Mouse (Mus musculus) heart, postnatal 25 days (tissue): ENCODE data around the gene Unc13a. TPM values are rescaled to one million over a fixed set of nuclear protein-coding genes. Genes with fewer than 3 reads are reported as not detected.

Experiments used
- DNase-seq: peaks from one replicate; pipeline ENCODE4 v3.0.0; 2022; ENCODE audit warnings: low spot score
- intact Hi-C: fragments of 180-260 bp; cut with DNase I; formaldehyde crosslinking; loops from one replicate; pipeline ENCODE4 v1.15.1; 2025
- total RNA-seq, 2 experiments: library from RNA; stranded (reverse); gene quantifications; 2 replicates each; pipeline ENCODE4 v1.2.3; 2021

Unc13a gene
- total RNA-seq, 2 experiments from 2014 or later = 0.73 to 0.83 TPM

- intact Hi-C loops = no loop called here
- peak; percentile 89 for DNase-seq
These were observed 42.4 kb downstream of the Unc13a start for GRCm38 (mm10) chr8:71629096-71629697.

GRCm38 (mm10) chr8:71628396-71629095, 43.0 kb downstream of the Unc13a start:
- DNase-seq = no peak
- intact Hi-C loops = no loop called here

DNA sequence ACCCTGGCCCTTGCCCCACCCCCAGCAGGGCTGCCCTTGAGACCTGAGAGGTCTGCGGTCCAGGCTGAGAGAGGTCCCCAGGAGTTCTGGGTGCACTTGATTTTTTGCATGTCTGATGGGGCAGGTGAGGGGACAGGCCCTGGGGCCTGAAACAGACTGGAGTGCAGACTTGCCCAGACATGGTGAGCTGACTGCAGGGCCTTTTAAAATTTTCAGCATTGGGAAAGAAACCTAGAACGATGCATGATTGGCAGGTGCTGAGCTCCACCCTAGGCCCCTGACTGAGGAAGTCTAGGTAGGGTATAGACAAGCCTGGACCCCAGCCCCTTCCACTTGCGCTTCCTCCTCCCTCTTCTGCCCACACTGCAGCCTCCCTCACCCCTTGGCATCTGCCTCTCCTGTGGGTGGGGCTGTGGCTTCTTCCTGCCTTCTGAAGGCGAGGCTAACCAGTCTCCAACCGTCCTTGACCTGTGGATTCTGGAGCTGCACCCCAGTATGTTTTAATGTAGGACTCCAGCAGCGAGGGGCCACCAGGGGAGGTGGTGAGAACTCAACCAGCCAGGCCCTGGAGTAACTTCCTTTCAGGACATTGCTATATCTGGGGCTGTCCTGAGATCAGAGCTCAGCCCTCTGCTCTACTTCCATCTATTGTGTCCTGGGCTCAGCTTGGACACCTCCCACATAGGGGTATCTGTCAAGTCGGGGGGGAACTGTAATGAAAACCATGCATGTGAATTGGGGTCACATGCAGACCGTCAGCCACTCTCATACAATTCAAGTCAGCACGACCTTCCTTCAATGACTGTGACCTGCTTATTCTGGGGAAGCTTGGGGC, 44.1 kb downstream of the Unc13a start:
- no peak for DNase-seq
- intact Hi-C loops = no loop called here

- no peak for DNase-seq
- intact Hi-C loops = no loop called here
These were observed 44.8 kb downstream of the Unc13a start for GRCm38 (mm10) chr8:71626753-71627152.

DNA sequence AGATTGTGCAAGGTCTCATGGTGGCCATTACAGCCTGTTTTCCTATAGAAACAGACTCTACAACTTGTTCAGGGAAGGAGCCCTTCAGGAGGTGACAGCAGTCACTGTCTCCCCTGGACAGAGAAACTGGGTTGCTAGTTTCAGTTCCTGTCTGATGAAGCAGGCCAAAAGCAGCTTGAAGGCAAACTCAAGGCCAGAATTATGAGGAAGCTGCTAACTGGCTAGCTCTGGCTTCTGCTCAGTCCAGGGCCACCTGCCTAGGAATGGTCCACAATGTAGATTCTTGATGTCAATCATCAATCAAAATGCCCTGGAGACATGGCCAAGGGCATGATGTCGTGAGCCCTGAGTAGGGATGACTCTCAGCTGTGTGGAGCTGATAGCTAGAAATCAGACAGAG, 46.5 kb downstream of the Unc13a start:
- intact Hi-C loops = no loop called here
- no peak for DNase-seq

- intact Hi-C loops = no loop called here
- DNase-seq = no peak
These were observed 51.8 kb downstream of the Unc13a start for GRCm38 (mm10) chr8:71619786-71620185.

DNA sequence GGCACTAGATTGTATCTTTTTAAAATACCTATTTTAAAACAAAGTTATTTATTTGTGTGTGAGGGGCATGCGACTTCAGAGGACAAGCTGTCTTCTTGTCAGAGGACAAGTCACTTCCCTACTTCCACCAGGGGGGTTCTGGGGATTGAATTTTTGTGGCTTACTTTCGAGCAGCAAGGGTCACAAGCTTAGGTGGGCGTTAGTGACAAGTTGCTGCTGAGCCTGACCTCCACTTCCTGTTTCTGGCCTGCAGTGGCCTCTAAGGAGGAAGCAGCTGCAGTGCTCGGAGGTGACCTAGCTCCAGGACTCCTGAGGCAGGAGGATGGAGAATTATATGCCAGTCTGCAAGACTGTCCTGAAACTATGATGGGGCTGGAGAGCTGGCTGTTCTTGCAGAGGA, 58.1 kb downstream of the Unc13a start:
- intact Hi-C loops = no loop called here
- no peak for DNase-seq

- DNase-seq = no peak
- intact Hi-C loops = no loop called here
These were observed 59.4 kb downstream of the Unc13a start for GRCm38 (mm10) chr8:71612141-71612540.

- DNase-seq = peak; percentile 97
- intact Hi-C loops = no loop called here
These were observed 60.5 kb downstream of the Unc13a start, which contains the start of gene Colgalt1 for GRCm38 (mm10) chr8:71610822-71611651. Gene Colgalt1 (plus strand): TSS chr8:71610998.

DNA sequence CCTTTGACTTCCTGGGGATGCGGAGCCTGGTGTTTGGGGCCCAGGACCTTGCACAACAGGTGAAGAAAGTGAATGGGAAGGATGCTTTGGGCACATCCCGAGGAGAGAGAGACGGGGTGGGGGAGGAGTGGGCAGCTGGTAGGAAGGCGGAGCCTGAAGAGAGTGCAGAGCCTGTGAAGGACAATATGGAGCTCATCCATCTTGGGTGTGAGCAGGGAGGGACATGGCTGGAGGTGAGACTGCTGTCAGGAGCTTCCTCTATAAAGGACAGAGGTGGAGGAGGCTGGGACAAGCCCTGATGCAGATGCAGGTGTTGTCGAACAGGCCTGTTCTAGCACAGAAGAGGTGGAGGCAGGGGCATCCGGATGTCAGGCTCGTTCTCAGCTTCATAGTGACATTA, 67.5 kb downstream of the Unc13a start:
- intact Hi-C loops = no loop called here
- no peak for DNase-seq

DNA sequence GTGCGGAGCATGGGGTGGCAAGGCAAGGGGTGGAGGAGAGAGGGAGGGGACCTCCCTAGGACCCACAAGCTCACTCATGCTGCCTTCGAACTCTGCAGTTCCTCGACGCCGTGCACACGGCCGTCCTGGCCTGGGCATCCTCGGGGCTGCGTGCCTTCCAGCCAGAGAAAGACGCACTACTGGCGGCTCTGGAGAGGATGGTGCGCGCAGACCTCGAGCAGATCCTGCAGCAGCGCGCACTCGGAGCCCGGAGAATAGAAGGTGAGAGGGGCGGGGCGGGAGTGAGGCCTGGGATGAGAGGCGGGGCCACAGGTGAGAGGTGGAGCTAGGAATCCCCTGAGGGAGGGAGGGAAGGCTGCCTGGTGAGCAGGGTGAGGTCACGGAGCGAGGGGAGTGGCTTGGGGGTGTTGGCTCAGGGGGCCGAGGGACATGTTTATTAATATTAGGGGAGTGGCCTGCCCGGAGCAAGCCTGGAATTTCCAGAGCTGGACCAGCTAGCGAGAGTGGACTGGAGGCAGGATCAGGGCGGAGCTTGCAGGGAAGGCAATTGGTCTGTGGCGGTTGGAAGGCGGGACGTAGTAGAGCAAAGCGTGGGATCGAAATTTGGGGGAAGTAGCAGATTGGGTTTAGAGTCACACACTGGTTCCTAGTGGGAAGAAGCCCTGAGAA, 68.8 kb downstream of the Unc13a start:
- peak; percentile 61 for DNase-seq
- intact Hi-C loops = no loop called here

- no peak for DNase-seq
- intact Hi-C loops = no loop called here
These were observed 69.5 kb downstream of the Unc13a start for GRCm38 (mm10) chr8:71601939-71602665.

DNA sequence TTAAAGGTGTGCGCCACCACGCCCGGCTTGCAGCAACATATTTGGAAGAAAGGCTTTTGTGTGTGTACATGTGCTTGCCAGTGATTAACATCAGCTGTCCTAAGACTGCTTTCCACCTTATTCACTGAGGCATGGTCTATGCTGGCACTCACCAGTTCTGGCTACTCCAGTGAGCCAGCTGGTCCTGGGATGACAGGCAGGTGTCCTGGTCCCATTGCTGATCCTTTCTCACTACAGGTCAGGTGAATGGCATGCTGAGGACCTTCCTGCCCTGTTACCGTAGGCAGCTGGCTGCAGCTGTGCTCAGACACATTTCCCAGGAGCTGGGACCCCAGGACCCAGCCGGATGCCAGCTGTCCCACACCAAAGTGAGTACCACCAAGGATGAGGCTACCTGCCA, 72.7 kb downstream of the Unc13a start:
- no peak for DNase-seq
- intact Hi-C loops = loop anchor here (5.0 kb wide), 1 partner anchor 33 kb away; no protein-coding TSS in a partner anchor

GRCm38 (mm10) chr8:71598375-71598774, 73.2 kb downstream of the Unc13a start:
- no peak for DNase-seq

GRCm38 (mm10) chr8:71597451-71597850, 74.1 kb downstream of the Unc13a start, which contains the start of gene Fam129c:
Gene Fam129c (plus strand): TSS chr8:71597648.
- no peak for DNase-seq
- intact Hi-C loops = loop anchor here (2.0 to 5.0 kb wide), 3 partner anchors 35 to 157 kb away; no protein-coding TSS in a partner anchor

More at GRCm38 (mm10) chr8:71598375-71598774, 73.2 kb downstream of the Unc13a start:
- intact Hi-C loops = loop anchor here (5.0 kb wide), 1 partner anchor 34 kb away; no protein-coding TSS in a partner anchor

DNA sequence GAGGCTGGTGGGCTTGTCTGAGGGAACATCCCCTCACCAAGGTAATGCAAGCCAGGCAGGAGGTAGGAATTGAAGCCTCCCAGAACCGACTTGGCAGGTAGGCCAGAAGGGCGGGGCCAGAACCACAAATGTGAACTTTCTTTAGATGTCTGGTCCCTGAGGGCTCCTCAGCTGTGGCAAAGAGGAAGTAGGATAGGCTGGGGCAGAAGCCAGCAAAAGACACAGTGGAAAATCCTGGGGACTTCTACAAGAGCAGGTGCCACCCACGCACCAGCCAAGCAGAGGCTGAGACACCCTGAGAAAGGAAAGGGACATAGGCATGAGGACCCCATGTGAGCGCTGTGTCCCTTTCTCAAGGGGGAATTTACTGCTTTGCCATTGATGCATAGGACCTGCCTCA, 74.8 kb downstream of the Unc13a start:
- intact Hi-C loops = loop anchor here (1.0 to 5.0 kb wide), 4 partner anchors 35 to 156 kb away; no protein-coding TSS in a partner anchor
- no peak for DNase-seq

DNA sequence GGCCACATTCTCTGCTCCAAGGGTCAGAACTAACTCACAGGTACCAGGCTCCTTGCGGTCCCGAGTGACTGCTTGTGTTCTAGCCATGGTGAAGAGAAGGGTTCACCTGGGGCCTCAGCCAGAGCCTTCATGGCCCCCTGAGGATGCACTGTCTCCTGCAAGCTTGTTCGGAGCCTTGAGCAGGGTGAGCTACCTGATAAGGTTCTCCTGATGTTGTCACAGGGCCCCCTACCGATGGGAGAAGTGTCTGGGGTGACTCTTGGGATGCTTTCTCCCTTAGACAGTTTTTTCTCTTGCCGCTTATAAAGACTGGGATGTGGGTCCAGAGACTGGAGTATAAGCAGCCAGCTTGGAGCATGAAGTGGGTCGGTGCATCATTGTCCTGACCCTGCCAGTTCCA, 75.2 kb downstream of the Unc13a start:
- intact Hi-C loops = loop anchor here (1.0 to 5.0 kb wide), 4 partner anchors 35 to 156 kb away; no protein-coding TSS in a partner anchor
- DNase-seq = no peak

- intact Hi-C loops = loop anchor here (1.0 to 5.0 kb wide), 4 partner anchors 35 to 155 kb away; no protein-coding TSS in a partner anchor
- peak; percentile 68 for DNase-seq
These were observed 75.7 kb downstream of the Unc13a start for GRCm38 (mm10) chr8:71595862-71596261.
